Mouse (Mus musculus) CD4-positive, CD25-positive, alpha-beta regulatory T cell (primary cell): ENCODE measurements around the gene Gm4133. TPM values are rescaled to one million over a fixed set of nuclear protein-coding genes. Genes with fewer than 3 reads are reported as not detected.

ENCODE experiments used
- polyA plus RNA-seq: library from polyadenylated mRNA; unstranded; fragments of 100-300 nt; shearing (Covaris generic); gene quantifications from one replicate; pipeline ENCODE4 v1.2.1, GENCODE M21; 2017

The Gm4133 gene
- not detected for polyA plus RNA-seq

GRCm38 (mm10) chr7:20333965-20334364 lies at the start of gene Gm4133:
Gene Gm4133 (minus strand): TSS chr7:20334065.

GRCm38 (mm10) chr7:20375310-20375709 lies 41.4 kb upstream of the Gm4133 start, which contains the start of gene Gm5728:
Gene Gm5728 (minus strand): TSS chr7:20375410.

Other genes with a start within 250 kb of the Gm4133 start
- gene Vmn1r91, start 234.4 kb downstream of the Gm4133 start, polyA plus RNA-seq: 0.19 TPM
- not detected for gene Gm16442, start 211.5 kb downstream of the Gm4133 start, polyA plus RNA-seq
- not detected for gene Vmn1r93, start 195.0 kb downstream of the Gm4133 start, polyA plus RNA-seq
- gene Vmn1r94, start 165.7 kb downstream of the Gm4133 start, polyA plus RNA-seq: not detected
- gene Vmn1r95, start 140.4 kb downstream of the Gm4133 start, polyA plus RNA-seq: not detected
- not detected for gene Gm6164, start 128.5 kb downstream of the Gm4133 start, polyA plus RNA-seq
- gene Gm4498, start 100.2 kb downstream of the Gm4133 start, polyA plus RNA-seq: not detected
- gene Gm5890, start 71.2 kb downstream of the Gm4133 start, polyA plus RNA-seq: not detected
- gene Gm5728, start 41.3 kb upstream of the Gm4133 start, polyA plus RNA-seq: not detected
- gene Vmn1r100, start 83.9 kb upstream of the Gm4133 start, polyA plus RNA-seq: not detected
- not detected for gene Vmn1r101, start 108.5 kb upstream of the Gm4133 start, polyA plus RNA-seq
- gene Gm10670, start 140.9 kb upstream of the Gm4133 start, polyA plus RNA-seq: 0.19 TPM
- gene Vmn1r103, start 176.5 kb upstream of the Gm4133 start, polyA plus RNA-seq: not detected
- gene Vmn1r104, start 199.8 kb upstream of the Gm4133 start, polyA plus RNA-seq: 0.26 TPM
- gene Gm5726, start 211.7 kb upstream of the Gm4133 start, polyA plus RNA-seq: not detected
- gene Gm4141, start 242.2 kb upstream of the Gm4133 start, polyA plus RNA-seq: not detected